Mouse (Mus musculus) CH12.LX (cell line): ENCODE measurements around the gene Elfn2. TPM values are rescaled to one million over a fixed set of nuclear protein-coding genes. Genes with fewer than 3 reads are reported as not detected.

Experiments
- DNase-seq: peaks from one replicate; pipeline ENCODE4 v3.0.0-alpha.2; 2013; ENCODE audit errors: extremely low read depth
- H3K27ac ChIP-seq: 2 replicates; pipeline ENCODE4 v1.5.1; 2012; ENCODE audit warnings: low read depth, mild to moderate bottlenecking, control low read depth, moderate library complexity; ENCODE audit not compliant: insufficient read depth
- H3K27me3 ChIP-seq: replicated peaks from 2 replicates; pipeline ENCODE3; 2012; ENCODE audit warnings: inconsistent platforms
- H3K36me3 ChIP-seq, 2 experiments: replicated peaks in 1 of 2; 2 replicates each; pipeline versions ENCODE3 to v1.6.1; 2012; ENCODE audit warnings: inconsistent platforms in 1 of 2, low read length in 1 of 2, mild to moderate bottlenecking in 1 of 2, mixed read lengths in 1 of 2, moderate library complexity in 1 of 2; ENCODE audit not compliant: control insufficient read depth in 1 of 2, insufficient read depth in 1 of 2
- H3K4me1 ChIP-seq, 2 experiments: 2 replicates each; pipeline ENCODE4 v1.6.1; 2012; ENCODE audit warnings: inconsistent platforms in 1 of 2, moderate library complexity in 1 of 2; ENCODE audit not compliant: insufficient read depth in 2 of 2, control insufficient read depth in 1 of 2
- H3K4me2 ChIP-seq: 2 replicates; pipeline ENCODE4 v1.6.1; 2012; ENCODE audit warnings: low read depth, mild to moderate bottlenecking, control low read depth; ENCODE audit not compliant: poor library complexity, insufficient read depth, severe bottlenecking
- H3K4me3 ChIP-seq, 3 experiments: fragments of 150-350 bp in 1 of 3; sonication (generic) in 1 of 3; replicated peaks in 1 of 3; 2 replicates each; pipeline versions ENCODE3 to v1.5.1; 2011 to 2012; ENCODE audit warnings: low read depth in 2 of 3, low read length in 2 of 3, mild to moderate bottlenecking in 2 of 3, moderate library complexity in 2 of 3, control low read depth in 1 of 3, improper control_type of control experiment in 1 of 3, inconsistent platforms in 1 of 3, mixed read lengths in 1 of 3; ENCODE audit not compliant: poor library complexity in 1 of 3
- H3K79me2 ChIP-seq: replicated peaks from 2 replicates; pipeline ENCODE4 v1.6.1; 2012; ENCODE audit warnings: mild to moderate bottlenecking, moderate library complexity; ENCODE audit not compliant: control insufficient read depth, poor library complexity, insufficient read depth, severe bottlenecking; ENCODE audit errors: extremely low read depth
- H3K9ac ChIP-seq: 2 replicates; pipeline ENCODE4 v1.6.1; 2012; ENCODE audit warnings: low read depth, mild to moderate bottlenecking, control low read depth, moderate library complexity; ENCODE audit not compliant: insufficient read depth
- H3K9me3 ChIP-seq: replicated peaks from 2 replicates; pipeline ENCODE3; 2012; ENCODE audit warnings: low read length, inconsistent platforms, mixed read lengths
- BHLHE40 ChIP-seq: IDR thresholded peaks from 2 replicates; pipeline ENCODE4 v1.6.1; 2011; ENCODE audit warnings: mild to moderate bottlenecking, low read depth, low read length, improper control_type of control experiment
- CHD1 ChIP-seq: IDR thresholded peaks from 2 replicates; pipeline ENCODE4 v1.6.1; 2012; ENCODE audit warnings: low read depth, low read length, improper control_type of control experiment, inconsistent platforms
- CHD2 ChIP-seq: IDR thresholded peaks from 2 replicates; pipeline ENCODE4 v1.6.1; 2011; ENCODE audit warnings: low read length, improper control_type of control experiment
- E2F4 ChIP-seq: IDR thresholded peaks from 2 replicates; pipeline ENCODE4 v1.6.1; 2011; ENCODE audit warnings: low read depth, low read length, improper control_type of control experiment; ENCODE audit not compliant: insufficient replicate concordance
- EP300 ChIP-seq: IDR thresholded peaks from 2 replicates; pipeline ENCODE4 v1.6.1; 2011; ENCODE audit warnings: low read length, improper control_type of control experiment
- IRF4 ChIP-seq: IDR thresholded peaks from 2 replicates; pipeline ENCODE4 v1.6.1; 2014; ENCODE audit warnings: low read depth, mild to moderate bottlenecking, inconsistent platforms, low read length, improper control_type of control experiment
- JUN ChIP-seq: IDR thresholded peaks from 2 replicates; pipeline ENCODE4 v1.6.1; 2011; ENCODE audit warnings: low read depth, mild to moderate bottlenecking, low read length, improper control_type of control experiment, moderate library complexity; ENCODE audit not compliant: insufficient read depth
- JUND ChIP-seq: conservative IDR thresholded peaks from 2 replicates; pipeline ENCODE4 v1.6.1; 2011; ENCODE audit warnings: low read depth, low read length, improper control_type of control experiment
- KAT2A ChIP-seq: IDR thresholded peaks from 2 replicates; pipeline ENCODE4 v1.6.1; 2012; ENCODE audit warnings: low read length, improper control_type of control experiment, inconsistent platforms; ENCODE audit not compliant: insufficient replicate concordance
- MAFK ChIP-seq: IDR thresholded peaks from 2 replicates; pipeline ENCODE4 v1.6.1; 2011; ENCODE audit warnings: low read length, improper control_type of control experiment; ENCODE audit not compliant: insufficient replicate concordance
- MAX ChIP-seq: IDR thresholded peaks from 2 replicates; pipeline ENCODE4 v1.6.1; 2011; ENCODE audit warnings: low read length, improper control_type of control experiment
- MXI1 ChIP-seq: IDR thresholded peaks from 2 replicates; pipeline ENCODE4 v1.6.1; 2011; ENCODE audit warnings: mild to moderate bottlenecking, low read depth, low read length, improper control_type of control experiment
- MYC ChIP-seq: IDR thresholded peaks from 2 replicates; pipeline ENCODE4 v1.6.1; 2011; ENCODE audit warnings: low read depth, mild to moderate bottlenecking, improper control_type of control experiment, low read length
- NELFE ChIP-seq: IDR thresholded peaks from 2 replicates; pipeline ENCODE4 v1.6.1; 2011; ENCODE audit warnings: low read depth, low read length, improper control_type of control experiment
- RCOR1 ChIP-seq: conservative IDR thresholded peaks from 2 replicates; pipeline ENCODE4 v1.6.1; 2012; ENCODE audit warnings: low read depth, mild to moderate bottlenecking, inconsistent platforms, low read length, improper control_type of control experiment
- ZMIZ1 ChIP-seq: IDR thresholded peaks from 2 replicates; pipeline ENCODE4 v1.6.1; 2012; ENCODE audit warnings: low read depth, mild to moderate bottlenecking, inconsistent platforms, low read length, improper control_type of control experiment
- dilution Hi-C: fragments of 300-500 bp; cut with MboI; formaldehyde crosslinking; loops from 2 replicates; pipeline ENCODE4 v1.14.3; 2020; ENCODE audit warnings: low sequenced_read_pairs; ENCODE audit not compliant: extremely low pct_unique_long_range_greater_than_20kb, extremely low pct_ligation_motif_present
- in situ Hi-C: fragments of 300-500 bp; cut with MboI; formaldehyde crosslinking; loops from 3 replicates; pipeline ENCODE4 v1.14.3; 2019; ENCODE audit warnings: low sequenced_read_pairs, low pct_ligation_motif_present, low pct_unique_long_range_greater_than_20kb, mixed read lengths
- polyA plus RNA-seq: library from polyadenylated mRNA; unstranded; fragments of >175 nt; gene quantifications from 2 replicates; pipeline ENCODE4 v1.2.1, GENCODE M21; 2012; ENCODE audit warnings: low read depth; ENCODE audit not compliant: insufficient read length
- total RNA-seq, 2 experiments: library from RNA; depleted of rRNA; stranded (reverse); fragments of 300-350 nt in 1 of 2; fragments of >200 nt in 1 of 2; gene quantifications; 2 replicates each; pipeline ENCODE4 v1.2.3; 2012 to 2014

The Elfn2 gene
- total and polyA plus RNA-seq, 3 experiments, result 0.06 TPM; not detected in 2

DNA sequence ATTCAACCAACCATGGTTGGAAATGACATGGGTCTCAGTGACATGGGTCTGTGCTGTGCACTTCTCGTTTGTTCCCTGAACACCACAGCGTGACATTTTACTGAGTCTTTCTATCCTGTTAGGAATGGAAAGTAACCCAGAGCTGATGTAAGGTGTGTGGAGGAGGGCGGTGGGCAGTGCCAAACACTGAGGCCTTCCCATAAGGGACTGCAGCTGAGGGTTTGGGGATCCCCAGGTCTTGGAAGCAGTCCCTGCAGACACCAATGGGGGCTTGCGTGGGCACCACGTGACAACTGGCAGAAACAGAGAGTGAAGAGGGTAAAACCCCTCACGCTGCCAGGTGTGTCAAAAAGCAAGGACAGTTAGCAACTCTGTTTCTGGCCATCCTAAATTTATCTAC lies 39.6 kb upstream of the Elfn2 start (continued):
- no peak for TF ChIP-seq MAFK
- no peak for TF ChIP-seq KAT2A
- TF ChIP-seq BHLHE40, result peak; percentile 69
- TF ChIP-seq MYC, result no peak

- no peak for DNase-seq
- Histone ChIP-seq H3K9me3 (no peaks in the 10 kb centered on the region), H3K27me3 (no peaks in the 10 kb centered on the region), H3K9ac (no peak overlapping the region), H3K79me2 (no peaks in the 10 kb centered on the region), H3K36me3 (peaks cover 15 to 86% of the 10 kb centered on the region in 2 experiments), H3K4me2 (no peak overlapping the region), H3K4me1 (peaks cover 32 to 90% of the 10 kb centered on the region in 2 experiments), H3K27ac (no peak overlapping the region), H3K4me3 (no peak overlapping the region)
- in situ Hi-C loops (no loop called here), dilution Hi-C loops (no loop called here)
- no peak for TF ChIP-seq CHD2
- TF ChIP-seq MYC, result no peak
- no peak for TF ChIP-seq BHLHE40
- TF ChIP-seq ZMIZ1, result no peak
- TF ChIP-seq E2F4, result no peak
- TF ChIP-seq MXI1, result no peak
- TF ChIP-seq JUND, result no peak
- TF ChIP-seq MAFK, result no peak
- TF ChIP-seq MAX, result no peak
- no peak for TF ChIP-seq JUN
- TF ChIP-seq IRF4, result no peak
These were observed 37.6 kb upstream of the Elfn2 start for GRCm38 (mm10) chr15:78755966-78756725.

- TF ChIP-seq NELFE, result no peak
- TF ChIP-seq EP300, result no peak
- no peak for TF ChIP-seq CHD1
- no peak for TF ChIP-seq RCOR1
- no peak for TF ChIP-seq MAX
- no peak overlapping the region for H3K4me2 ChIP-seq
- dilution Hi-C loops, result no loop called here
- H3K36me3 ChIP-seq, result peaks cover 15 to 85% of the 10 kb centered on the region in 2 experiments
- no peaks in the 10 kb centered on the region for H3K9me3 ChIP-seq
- no peak overlapping the region for H3K4me3 ChIP-seq
- DNase-seq, result no peak
- H3K27ac ChIP-seq, result no peak overlapping the region
- H3K79me2 ChIP-seq, result no peaks in the 10 kb centered on the region
- H3K27me3 ChIP-seq, result no peaks in the 10 kb centered on the region
- H3K4me1 ChIP-seq, result peaks cover 29 to 90% of the 10 kb centered on the region in 2 experiments
- in situ Hi-C loops, result no loop called here
- no peak overlapping the region for H3K9ac ChIP-seq
These were observed 36.7 kb upstream of the Elfn2 start for GRCm38 (mm10) chr15:78755226-78755625.
